Mouse (Mus musculus) limb, embryonic 14.5 days (tissue): ENCODE measurements around the gene Zfand4. TPM values are rescaled to one million over a fixed set of nuclear protein-coding genes. Genes with fewer than 3 reads are reported as not detected.

Source experiments
- ATAC-seq: fragments of 200-750 bp; cut with Nextera tagmentation; 2 replicates; pipeline ENCODE4 v1.8.0; 2017; ENCODE audit warnings: low read depth, moderate number of reproducible peaks, moderate TSS enrichment; ENCODE audit not compliant: low FRiP score
- DNase-seq: peaks from one replicate; pipeline ENCODE4 v3.0.0-alpha.2; 2015; ENCODE audit warnings: low spot score
- H3K27ac ChIP-seq: fragments of 300-500 bp; sonication (generic); replicated peaks from 2 replicates; pipeline ENCODE4 v1.5.1; 2014; ENCODE audit warnings: low read depth, mild to moderate bottlenecking, low read length, moderate library complexity, mixed read lengths
- H3K27me3 ChIP-seq: fragments of 300-500 bp; sonication (generic); 2 replicates; pipeline ENCODE4 v1.6.1; 2014; ENCODE audit warnings: low read length, mixed read lengths; ENCODE audit not compliant: control insufficient read depth, insufficient read depth
- H3K36me3 ChIP-seq: fragments of 300-500 bp; sonication (generic); 2 replicates; pipeline ENCODE4 v1.6.1; 2014; ENCODE audit warnings: mild to moderate bottlenecking, low read length, moderate library complexity, mixed read lengths; ENCODE audit not compliant: control insufficient read depth, insufficient read depth
- H3K4me1 ChIP-seq: fragments of 300-500 bp; sonication (generic); 2 replicates; pipeline ENCODE4 v1.6.1; 2014; ENCODE audit warnings: antibody characterized with exemption, low read length, mixed read lengths; ENCODE audit not compliant: control insufficient read depth, insufficient read depth
- H3K4me2 ChIP-seq: fragments of 300-500 bp; sonication (generic); replicated peaks from 2 replicates; pipeline ENCODE4 v1.6.1; 2014; ENCODE audit warnings: low read depth, mild to moderate bottlenecking, low read length, moderate library complexity; ENCODE audit not compliant: severe bottlenecking
- H3K4me3 ChIP-seq: fragments of 300-500 bp; sonication (generic); replicated peaks from 2 replicates; pipeline ENCODE4 v1.5.1; 2014; ENCODE audit warnings: low read length
- H3K9ac ChIP-seq: fragments of 300-500 bp; sonication (generic); 2 replicates; pipeline ENCODE4 v1.6.1; 2014; ENCODE audit warnings: mild to moderate bottlenecking, low read depth, low read length, moderate library complexity; ENCODE audit not compliant: severe bottlenecking
- H3K9me3 ChIP-seq: fragments of 300-500 bp; sonication (generic); 2 replicates; pipeline ENCODE4 v1.6.1; 2016; ENCODE audit warnings: low read length; ENCODE audit not compliant: control insufficient read depth
- POLR2A ChIP-seq: fragments of 200-500 bp; IDR thresholded peaks from 2 replicates; pipeline ENCODE4 v1.8.0; 2012; ENCODE audit warnings: inconsistent platforms, mild to moderate bottlenecking, moderate library complexity, borderline replicate concordance; ENCODE audit not compliant: insufficient read depth, insufficient read length; ENCODE audit errors: extremely low read depth
- whole genome bisulfite sequencing: fragments of 180-500 bp; shearing (Covaris S2); extraction: QIAGEN DNeasy Blood & Tissue Kit; methylation state at CpG from one replicate; pipeline ENCODE4 v1.1.7; 2014; 5-methylcytosine and 5-hydroxymethylcytosine counted together
- polyA plus RNA-seq, 2 experiments: library from polyadenylated mRNA; depleted of rRNA in 1 of 2; stranded (reverse) in 1 of 2; unstranded in 1 of 2; fragments of >200 nt; fragmentation: Nextera tagmentation in 1 of 2; extraction: Ambion mirVana in 1 of 2; gene quantifications; 2 replicates each; pipeline versions ENCODE4 v1.2.1 to v1.2.3; 2012 to 2014

Gene Zfand4
- polyA plus RNA-seq, 2 experiments: 4.7 to 6.5 TPM

DNA sequence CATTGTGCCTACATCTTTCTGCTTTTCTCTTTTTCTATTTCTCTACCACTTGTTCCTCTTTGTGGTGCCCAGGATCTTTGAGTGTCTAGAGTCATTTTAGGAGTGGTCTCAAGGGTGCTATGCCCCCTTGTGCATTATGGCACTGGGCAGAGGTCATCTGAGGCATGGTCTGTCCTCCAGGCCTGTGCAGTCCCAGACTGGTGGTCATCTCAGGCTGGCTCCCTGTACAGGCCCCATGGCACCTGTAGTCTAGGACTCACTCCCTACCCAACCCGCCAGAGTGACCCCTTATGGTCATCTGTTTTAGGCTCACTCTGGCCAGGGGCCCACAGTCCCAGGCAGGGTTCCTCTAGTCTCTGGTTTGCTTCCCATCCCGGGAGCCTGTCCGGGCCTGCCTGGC, 107.5 kb downstream of the Zfand4 start:
- H3K36me3 ChIP-seq: no peaks in the 10 kb centered on the region
- H3K9me3 ChIP-seq: no peaks in the 10 kb centered on the region
- no peak overlapping the region for H3K27ac ChIP-seq
- no peak overlapping the region for H3K4me3 ChIP-seq
- ATAC-seq (no peak), DNase-seq (no peak)
- 83% methylated on average over 3 of the region's 3 CpGs for WGBS
- no peak overlapping the region for H3K9ac ChIP-seq
- no peak overlapping the region for H3K4me2 ChIP-seq
- no peaks in the 10 kb centered on the region for H3K4me1 ChIP-seq
- no peaks in the 10 kb centered on the region for H3K27me3 ChIP-seq
- TF ChIP-seq POLR2A: no peak

DNA sequence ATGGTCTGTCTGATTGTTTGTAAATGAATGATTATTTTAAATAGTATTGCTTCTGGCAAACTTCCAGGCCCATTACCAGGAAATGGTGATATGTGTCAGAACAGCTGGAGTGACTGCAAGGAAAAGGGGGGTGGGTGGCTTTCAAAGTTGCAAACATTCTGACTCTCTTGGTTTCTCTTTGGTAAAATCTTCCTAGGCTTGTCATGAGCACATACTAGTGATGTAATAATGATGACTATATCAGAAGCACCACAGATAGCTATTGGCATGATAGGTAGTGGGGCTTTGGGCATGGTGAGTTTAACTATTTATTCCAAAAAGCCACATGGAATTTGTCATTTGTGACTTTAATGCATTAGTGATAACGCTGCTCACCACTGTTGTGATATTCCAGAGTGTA, 110.1 kb downstream of the Zfand4 start:
- TF ChIP-seq POLR2A: no peak
- H3K27me3 ChIP-seq: no peaks in the 10 kb centered on the region
- H3K4me2 ChIP-seq: no peak overlapping the region
- H3K27ac ChIP-seq: no peak overlapping the region
- no peak overlapping the region for H3K9ac ChIP-seq
- no peak for DNase-seq
- no peaks in the 10 kb centered on the region for H3K9me3 ChIP-seq
- H3K36me3 ChIP-seq: no peaks in the 10 kb centered on the region; the same call in 1 of the 2 replicates
- H3K4me3 ChIP-seq: no peak overlapping the region
- 94% methylated on average over 1 of the region's 1 CpGs for WGBS
- ATAC-seq: no peak
- no peaks in the 10 kb centered on the region for H3K4me1 ChIP-seq

DNA sequence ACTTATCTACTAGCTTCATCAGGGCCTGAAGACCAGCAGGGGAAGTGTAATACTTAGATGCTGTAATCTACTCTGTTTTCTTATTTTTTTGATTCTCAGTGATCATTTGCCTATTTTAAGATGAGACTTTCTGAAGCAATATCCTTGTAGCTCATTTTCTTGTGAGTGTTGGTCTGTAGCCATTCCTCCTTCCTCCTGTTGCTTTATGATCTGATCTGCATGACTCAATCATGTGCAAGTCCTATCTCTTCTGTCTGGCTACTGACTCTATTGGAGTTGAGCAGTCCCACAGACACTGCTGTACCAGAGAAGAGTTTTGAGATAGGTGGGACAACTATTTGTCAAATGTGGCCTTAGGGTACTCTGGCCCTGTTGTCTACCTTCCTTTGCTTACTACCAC, 110.6 kb downstream of the Zfand4 start:
- ATAC-seq (no peak), DNase-seq (no peak)
- Histone ChIP-seq H3K4me3 (no peak overlapping the region), H3K9ac (no peak overlapping the region), H3K36me3 (no peaks in the 10 kb centered on the region; the same call in 1 of the 2 replicates), H3K9me3 (no peaks in the 10 kb centered on the region), H3K4me2 (no peak overlapping the region), H3K4me1 (no peaks in the 10 kb centered on the region), H3K27me3 (no peaks in the 10 kb centered on the region), H3K27ac (no peak overlapping the region)
- TF ChIP-seq POLR2A: no peak

DNA sequence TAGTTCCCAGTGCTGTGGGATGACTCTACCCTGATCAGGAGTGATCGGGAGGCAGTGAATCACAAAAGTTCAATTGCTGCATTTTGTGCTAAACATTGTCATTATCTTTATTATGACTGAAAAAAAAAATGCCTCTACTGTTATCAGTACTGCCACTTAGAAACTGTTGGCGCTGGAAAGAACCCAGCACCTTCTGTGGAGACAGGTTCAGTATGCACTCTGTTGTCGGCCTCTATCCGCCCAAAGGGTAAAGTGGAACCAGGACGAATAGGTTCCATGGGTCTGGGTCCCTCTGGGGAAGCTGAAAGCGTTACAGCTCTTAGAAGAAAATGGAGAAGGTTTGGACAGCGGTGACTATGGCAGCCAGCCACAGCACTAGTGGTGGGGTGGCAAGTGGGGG, 114.9 kb downstream of the Zfand4 start:
- Histone ChIP-seq H3K27ac (no peak overlapping the region), H3K4me2 (no peak overlapping the region), H3K36me3 (no peaks in the 10 kb centered on the region; the same call in 1 of the 2 replicates), H3K4me1 (no peaks in the 10 kb centered on the region), H3K9ac (no peak overlapping the region), H3K4me3 (no peak overlapping the region), H3K9me3 (no peaks in the 10 kb centered on the region), H3K27me3 (no peaks in the 10 kb centered on the region)
- no peak for ATAC-seq
- no peak for DNase-seq
- WGBS: 92% methylated on average over 7 of the region's 7 CpGs
- no peak for TF ChIP-seq POLR2A

Other genes starting within 250 kb of the Zfand4 start
- 21.4 and 23.4 TPM in 2 replicates for gene Tmcc1, start 70.7 kb upstream of the Zfand4 start, polyA plus RNA-seq (2012; rRNA removed)
- gene Tmcc1, start 70.7 kb upstream of the Zfand4 start, polyA plus RNA-seq (2014; fragmentation: Nextera tagmentation; extraction: Ambion mirVana): 11.1 and 15.8 TPM in 2 replicates
- gene Washc2, start 56.2 kb upstream of the Zfand4 start, polyA plus RNA-seq (2012; rRNA removed): 78.8 and 84.1 TPM in 2 replicates
- gene Washc2, start 56.2 kb upstream of the Zfand4 start, polyA plus RNA-seq (2014; fragmentation: Nextera tagmentation; extraction: Ambion mirVana): 38.0 and 46.2 TPM in 2 replicates
- gene March8, start 73.8 kb downstream of the Zfand4 start, polyA plus RNA-seq (2012; rRNA removed): 40.4 and 49.4 TPM in 2 replicates
- gene March8, start 73.8 kb downstream of the Zfand4 start, polyA plus RNA-seq (2014; fragmentation: Nextera tagmentation; extraction: Ambion mirVana): 27.0 and 29.6 TPM in 2 replicates
- 1.6 and 2.0 TPM in 2 replicates for gene Alox5, start 197.0 kb downstream of the Zfand4 start, polyA plus RNA-seq (2012; rRNA removed)
- gene Alox5, start 197.0 kb downstream of the Zfand4 start, polyA plus RNA-seq (2014; fragmentation: Nextera tagmentation; extraction: Ambion mirVana): 3.9 and 4.1 TPM in 2 replicates
- not detected in 2 replicates for gene Olfr211, start 224.9 kb downstream of the Zfand4 start, polyA plus RNA-seq (2012; rRNA removed)
- not detected in 2 replicates for gene Olfr211, start 224.9 kb downstream of the Zfand4 start, polyA plus RNA-seq (2014; fragmentation: Nextera tagmentation; extraction: Ambion mirVana)
- gene Olfr212, start 242.3 kb downstream of the Zfand4 start, polyA plus RNA-seq (2012; rRNA removed): 0.03 TPM in 1 of 2 replicates, not detected in the other
- gene Olfr212, start 242.3 kb downstream of the Zfand4 start, polyA plus RNA-seq (2014; fragmentation: Nextera tagmentation; extraction: Ambion mirVana): not detected in 2 replicates